Mouse (Mus musculus) spleen, adult 2 months (tissue): ENCODE data around the gene Haus4.

Experiments
- CTCF ChIP-seq: fragments of 200-500 bp; IDR thresholded peaks from 2 replicates; pipeline ENCODE4 v1.5.1; 2011; ENCODE audit warnings: mild to moderate bottlenecking, inconsistent platforms; ENCODE audit not compliant: insufficient read depth, insufficient read length, insufficient replicate concordance; ENCODE audit errors: extremely low read depth
- POLR2A ChIP-seq: fragments of 200-500 bp; IDR thresholded peaks from 2 replicates; pipeline ENCODE4 v1.6.1; 2011; ENCODE audit warnings: low read depth, low read length, inconsistent platforms

- TF ChIP-seq CTCF (no peak), POLR2A (no peak)
Measured at GRCm38 (mm10) chr14:54557330-54557729, 2.9 kb upstream of the Haus4 start.
